Mouse (Mus musculus) limb, embryonic 11.5 days (tissue): Measurements from ENCODE around the gene Prkab2. TPM values are rescaled to one million over a fixed set of nuclear protein-coding genes. Genes with fewer than 3 reads are reported as not detected.

Experiments
- ATAC-seq: fragments of 200-750 bp; cut with Nextera tagmentation; 2 replicates; pipeline ENCODE4 v1.8.0; 2017; ENCODE audit warnings: low read depth; ENCODE audit not compliant: insufficient number of reproducible peaks, low FRiP score, low TSS enrichment
- DNase-seq: peaks from one replicate; pipeline ENCODE4 v3.0.0-alpha.2; 2015; ENCODE audit warnings: low spot score
- H3K27ac ChIP-seq: fragments of 300-500 bp; sonication (generic); replicated peaks from 2 replicates; pipeline ENCODE4 v1.5.1; 2014; ENCODE audit warnings: low read depth, mild to moderate bottlenecking, low read length
- H3K27me3 ChIP-seq: fragments of 300-500 bp; sonication (generic); 2 replicates; pipeline ENCODE4 v1.6.1; 2014; ENCODE audit warnings: mild to moderate bottlenecking, low read length, mixed read lengths; ENCODE audit not compliant: control insufficient read depth, insufficient read depth
- H3K36me3 ChIP-seq: fragments of 300-500 bp; sonication (generic); 2 replicates; pipeline ENCODE4 v1.6.1; 2014; ENCODE audit warnings: mild to moderate bottlenecking, low read length, moderate library complexity, mixed read lengths; ENCODE audit not compliant: control insufficient read depth, insufficient read depth
- H3K4me1 ChIP-seq: fragments of 300-500 bp; sonication (generic); 2 replicates; pipeline ENCODE4 v1.6.1; 2014; ENCODE audit warnings: low read length, mixed read lengths; ENCODE audit not compliant: control insufficient read depth, insufficient read depth
- H3K4me2 ChIP-seq: fragments of 300-500 bp; sonication (generic); 2 replicates; pipeline ENCODE4 v1.6.1; 2014; ENCODE audit warnings: low read depth, mild to moderate bottlenecking, moderate library complexity; ENCODE audit not compliant: severe bottlenecking
- H3K4me3 ChIP-seq: fragments of 300-500 bp; sonication (generic); 2 replicates; pipeline ENCODE4 v1.5.1; 2014; ENCODE audit warnings: low read depth, low read length
- H3K9ac ChIP-seq: fragments of 300-500 bp; sonication (generic); 2 replicates; pipeline ENCODE4 v1.6.1; 2014; ENCODE audit warnings: mild to moderate bottlenecking, low read length
- H3K9me3 ChIP-seq: fragments of 300-500 bp; sonication (generic); 2 replicates; pipeline ENCODE4 v1.6.1; 2016; ENCODE audit warnings: low read length; ENCODE audit not compliant: control insufficient read depth
- WGBS: fragments of 180-500 bp; shearing (Covaris S2); extraction: QIAGEN DNeasy Blood & Tissue Kit; methylation state at CpG from one replicate; pipeline ENCODE4 v1.1.7; 2014; 5-methylcytosine and 5-hydroxymethylcytosine counted together
- microRNA-seq: library from miRNA; unstranded; fragments of <30 nt; microRNA quantifications from one replicate; pipeline ENCODE4, GENCODE M21; 2016
- polyA plus RNA-seq: library from polyadenylated mRNA; unstranded; fragments of >200 nt; fragmentation: Nextera tagmentation; extraction: Ambion mirVana; gene quantifications from 2 replicates; pipeline ENCODE4 v1.2.1, GENCODE M21; 2014

Gene Prkab2
- polyA plus RNA-seq, 1 experiment from 2014 or later = 4.3 TPM

GRCm38 (mm10) chr3:97705508-97705907 is 47.5 kb downstream of the Prkab2 start:
- Histone ChIP-seq H3K27ac (no peak overlapping the region), H3K9me3 (no peaks in the 10 kb centered on the region), H3K4me3 (no peak overlapping the region), H3K36me3 (no peaks in the 10 kb centered on the region), H3K27me3 (no peaks in the 10 kb centered on the region), H3K4me2 (no peak overlapping the region), H3K4me1 (no peaks in the 10 kb centered on the region), H3K9ac (no peak overlapping the region)
- no peak for ATAC-seq
- no peak for DNase-seq
- 84% methylated on average over 3 of the region's 3 CpGs for WGBS

- no peaks in the 10 kb centered on the region for H3K36me3 ChIP-seq
- no peak overlapping the region for H3K9ac ChIP-seq
- no peaks in the 10 kb centered on the region for H3K9me3 ChIP-seq
- 92% methylated on average over 4 of the region's 4 CpGs for WGBS
- H3K4me2 ChIP-seq = no peak overlapping the region
- ATAC-seq (no peak), DNase-seq (no peak)
- no peaks in the 10 kb centered on the region for H3K27me3 ChIP-seq
- H3K4me1 ChIP-seq = no peaks in the 10 kb centered on the region
- H3K27ac ChIP-seq = no peak overlapping the region
- H3K4me3 ChIP-seq = no peak overlapping the region
Observed at GRCm38 (mm10) chr3:97706561-97706960, 48.6 kb downstream of the Prkab2 start.

- H3K4me1 ChIP-seq = no peaks in the 10 kb centered on the region
- no peak overlapping the region for H3K27ac ChIP-seq
- no peak for ATAC-seq
- H3K9me3 ChIP-seq = no peaks in the 10 kb centered on the region
- no peak overlapping the region for H3K4me3 ChIP-seq
- DNase-seq = no peak
- no peaks in the 10 kb centered on the region for H3K27me3 ChIP-seq
- no peak overlapping the region for H3K4me2 ChIP-seq
- WGBS = 93% methylated on average over 11 of the region's 11 CpGs
- no peaks in the 10 kb centered on the region for H3K36me3 ChIP-seq
- no peak overlapping the region for H3K9ac ChIP-seq
Observed at GRCm38 (mm10) chr3:97710134-97710533, 52.1 kb downstream of the Prkab2 start.

GRCm38 (mm10) chr3:97710881-97711280 is 52.9 kb downstream of the Prkab2 start:
- H3K36me3 ChIP-seq = no peaks in the 10 kb centered on the region
- H3K27me3 ChIP-seq = no peaks in the 10 kb centered on the region
- ATAC-seq (no peak), DNase-seq (no peak)
- 57% methylated on average over 5 of the region's 5 CpGs for WGBS
- no peak overlapping the region for H3K9ac ChIP-seq
- no peak overlapping the region for H3K4me2 ChIP-seq
- no peak overlapping the region for H3K27ac ChIP-seq
- no peaks in the 10 kb centered on the region for H3K4me1 ChIP-seq
- no peak overlapping the region for H3K4me3 ChIP-seq
- H3K9me3 ChIP-seq = no peaks in the 10 kb centered on the region

- Histone ChIP-seq H3K4me1 (no peaks in the 10 kb centered on the region), H3K27me3 (no peaks in the 10 kb centered on the region), H3K36me3 (no peaks in the 10 kb centered on the region), H3K9ac (no peak overlapping the region), H3K27ac (no peak overlapping the region), H3K9me3 (no peaks in the 10 kb centered on the region), H3K4me3 (no peak overlapping the region), H3K4me2 (no peak overlapping the region)
- ATAC-seq (no peak), DNase-seq (no peak)
- 81% methylated on average over 1 of the region's 1 CpGs for WGBS
Observed at GRCm38 (mm10) chr3:97715922-97716321, 57.9 kb downstream of the Prkab2 start.

GRCm38 (mm10) chr3:97719116-97719515 is 61.1 kb downstream of the Prkab2 start:
- no peaks in the 10 kb centered on the region for H3K36me3 ChIP-seq
- H3K4me1 ChIP-seq = no peaks in the 10 kb centered on the region
- no peak overlapping the region for H3K27ac ChIP-seq
- no peaks in the 10 kb centered on the region for H3K27me3 ChIP-seq
- H3K9me3 ChIP-seq = no peaks in the 10 kb centered on the region
- no peak overlapping the region for H3K4me3 ChIP-seq
- WGBS = 82% methylated on average over 9 of the region's 9 CpGs
- no peak for ATAC-seq
- H3K9ac ChIP-seq = no peak overlapping the region
- H3K4me2 ChIP-seq = no peak overlapping the region
- no peak for DNase-seq

Small RNAs within 50 kb of the gene (microRNA-seq; reads per million reads assigned to microRNA genes)
- gene Mir7225 = not detected

Other genes starting within 250 kb of the Prkab2 start
- not detected in 2 replicates for gene Olfr1402, start 236.2 kb upstream of the Prkab2 start, polyA plus RNA-seq
- 21.5 and 22.8 TPM in 2 replicates for gene Chd1l, start 48.0 kb upstream of the Prkab2 start, polyA plus RNA-seq
- 1.0 and 1.3 TPM in 2 replicates for gene Fmo5, start 29.4 kb upstream of the Prkab2 start, polyA plus RNA-seq
- gene Gm17651, start 16.5 kb downstream of the Prkab2 start, polyA plus RNA-seq = not detected in 2 replicates
- 23.3 and 29.2 TPM in 2 replicates for gene Pde4dip, start 230.5 kb downstream of the Prkab2 start, polyA plus RNA-seq
- 153 TPM in 2 replicates for gene Sec22b, start 243.0 kb downstream of the Prkab2 start, polyA plus RNA-seq